Mouse (Mus musculus): ENCODE results near the gene Gm20604. TPM values are rescaled to one million over a fixed set of nuclear protein-coding genes. Genes with fewer than 3 reads are reported as not detected.

The Gm20604 gene
- total RNA-seq (2014; rRNA removed) = 29.7 and 35.1 TPM in 2 replicates
- 53.7 and 54.5 TPM in 2 replicates for polyA plus RNA-seq (2015; fragmentation: Nextera tagmentation; extraction: Ambion mirVana)

GRCm38 (mm10) chr12:102758403-102758756 lies at the start of gene Gm20604:
Gene Gm20604 (minus strand): TSS chr12:102758672.
- no peak for TF ChIP-seq CTCF (IDR thresholded peaks at IDR 0.05)
- Histone ChIP-seq H3K4me3 (ENCODE audit: low read depth, low read length) (peak within 1 kb of the TSS; percentile 85), H3K4me1 (ENCODE audit: insufficient read depth, low read length) (peaks cover 9% of the 10 kb centered on the region), H3K36me3 (ENCODE audit: insufficient read depth, low read length) (0 out of 2 replicates have a peak, but pooled peaks cover 3% of the 10 kb centered on the region), H3K4me2 (ENCODE audit: low read depth, low read length, poor library complexity, severe bottlenecking) (peak within 1 kb of the TSS; percentile 88), H3K9me3 (ENCODE audit: low read length) (no peaks in the 10 kb centered on the region), H3K9ac (replicated peaks; ENCODE audit: low read length, poor library complexity, severe bottlenecking) (peak within 1 kb of the TSS; percentile 75), H3K27ac (ENCODE audit: low read depth, low read length) (peak within 1 kb of the TSS; percentile 82), H3K27me3 (ENCODE audit: insufficient read depth, low read length) (no peaks in the 10 kb centered on the region)
- ATAC-seq (ENCODE audit: low FRiP score) = no peak
- peak; percentile 34 for DNase-seq (ENCODE audit: low spot score)
- under 1% methylated on average over 10 of the region's 10 CpGs for WGBS

DNA sequence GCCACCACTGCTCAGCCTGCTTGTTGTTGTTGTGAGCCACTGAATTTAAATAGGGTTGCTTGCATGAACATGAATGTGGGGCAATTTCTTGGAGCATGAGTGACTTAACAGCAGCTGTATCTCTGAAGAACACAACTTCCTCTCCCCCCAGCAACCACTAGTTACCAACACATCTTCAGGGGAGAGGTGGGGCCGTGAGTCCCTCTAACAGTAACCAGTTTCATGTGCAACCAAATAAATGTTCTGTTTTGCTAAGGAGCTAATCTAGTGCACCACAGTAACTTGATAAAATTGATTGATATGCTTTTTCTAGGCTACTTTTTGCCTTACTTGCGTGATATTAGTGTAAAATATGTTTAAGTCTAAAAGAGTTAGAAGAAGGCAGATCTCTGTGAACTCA lies 41.1 kb upstream of the Gm20604 start:
- Histone ChIP-seq H3K4me2 (ENCODE audit: low read depth, low read length, poor library complexity, severe bottlenecking) (no peak overlapping the region), H3K27ac (ENCODE audit: low read depth, low read length) (no peak overlapping the region), H3K4me1 (ENCODE audit: insufficient read depth, low read length) (no peaks in the 10 kb centered on the region), H3K4me3 (ENCODE audit: low read depth, low read length) (no peak overlapping the region), H3K27me3 (ENCODE audit: insufficient read depth, low read length) (no peaks in the 10 kb centered on the region), H3K36me3 (ENCODE audit: insufficient read depth, low read length) (peaks cover 5% of the 10 kb centered on the region; the same call in 1 of the 2 replicates), H3K9ac (replicated peaks; ENCODE audit: low read length, poor library complexity, severe bottlenecking) (no peak overlapping the region), H3K9me3 (ENCODE audit: low read length) (no peaks in the 10 kb centered on the region)
- 92% methylated on average over 2 of the region's 2 CpGs for WGBS
- ATAC-seq (ENCODE audit: low FRiP score) = no peak
- no peak for TF ChIP-seq CTCF (IDR thresholded peaks at IDR 0.05)
- no peak for DNase-seq (ENCODE audit: low spot score)

DNA sequence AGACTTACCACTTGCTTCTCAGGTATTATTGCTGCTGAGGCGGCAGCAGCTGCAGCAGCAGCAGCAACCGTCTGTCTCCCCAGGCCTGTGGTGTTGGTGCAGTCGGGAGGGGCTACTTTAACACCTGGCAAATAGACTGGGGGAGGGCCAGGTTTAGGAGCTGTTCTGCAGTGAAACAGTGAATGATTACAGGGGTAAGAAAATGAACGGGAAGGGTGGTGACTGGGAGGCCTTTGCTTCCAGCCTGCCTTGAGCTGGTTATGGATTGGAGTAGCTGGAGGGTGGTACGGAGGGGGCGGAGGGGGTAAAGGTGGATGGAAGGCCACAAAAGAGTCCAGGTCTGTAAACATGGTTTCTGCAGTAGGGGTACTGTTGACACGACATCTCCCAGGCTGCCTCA lies 29.5 kb upstream of the Gm20604 start:
- peaks cover 59% of the 10 kb centered on the region for H3K36me3 ChIP-seq (ENCODE audit: insufficient read depth, low read length)
- no peak overlapping the region for H3K4me2 ChIP-seq (ENCODE audit: low read depth, low read length, poor library complexity, severe bottlenecking)
- H3K9ac ChIP-seq (replicated peaks; ENCODE audit: low read length, poor library complexity, severe bottlenecking) = no peak overlapping the region
- WGBS = 92% methylated on average over 7 of the region's 7 CpGs
- DNase-seq (ENCODE audit: low spot score) (no peak), ATAC-seq (ENCODE audit: low FRiP score) (no peak)
- H3K9me3 ChIP-seq (ENCODE audit: low read length) = no peaks in the 10 kb centered on the region
- no peaks in the 10 kb centered on the region for H3K4me1 ChIP-seq (ENCODE audit: insufficient read depth, low read length)
- TF ChIP-seq CTCF (IDR thresholded peaks at IDR 0.05) = no peak
- H3K27ac ChIP-seq (ENCODE audit: low read depth, low read length) = no peak overlapping the region
- no peaks in the 10 kb centered on the region for H3K27me3 ChIP-seq (ENCODE audit: insufficient read depth, low read length)
- no peak overlapping the region for H3K4me3 ChIP-seq (ENCODE audit: low read depth, low read length)

- no peak for ATAC-seq (ENCODE audit: low FRiP score)
- H3K4me1 ChIP-seq (ENCODE audit: insufficient read depth, low read length) = no peaks in the 10 kb centered on the region
- H3K4me2 ChIP-seq (ENCODE audit: low read depth, low read length, poor library complexity, severe bottlenecking) = no peak overlapping the region
- H3K36me3 ChIP-seq (ENCODE audit: insufficient read depth, low read length) = peaks cover 42% of the 10 kb centered on the region
- WGBS = 82% methylated on average over 5 of the region's 5 CpGs
- H3K9ac ChIP-seq (replicated peaks; ENCODE audit: low read length, poor library complexity, severe bottlenecking) = no peak overlapping the region
- no peak for DNase-seq (ENCODE audit: low spot score)
- no peaks in the 10 kb centered on the region for H3K27me3 ChIP-seq (ENCODE audit: insufficient read depth, low read length)
- H3K4me3 ChIP-seq (ENCODE audit: low read depth, low read length) = no peak overlapping the region
- no peak overlapping the region for H3K27ac ChIP-seq (ENCODE audit: low read depth, low read length)
- no peak for TF ChIP-seq CTCF (IDR thresholded peaks at IDR 0.05)
- H3K9me3 ChIP-seq (ENCODE audit: low read length) = no peaks in the 10 kb centered on the region
Observed at GRCm38 (mm10) chr12:102785593-102785985, 27.1 kb upstream of the Gm20604 start.

DNA sequence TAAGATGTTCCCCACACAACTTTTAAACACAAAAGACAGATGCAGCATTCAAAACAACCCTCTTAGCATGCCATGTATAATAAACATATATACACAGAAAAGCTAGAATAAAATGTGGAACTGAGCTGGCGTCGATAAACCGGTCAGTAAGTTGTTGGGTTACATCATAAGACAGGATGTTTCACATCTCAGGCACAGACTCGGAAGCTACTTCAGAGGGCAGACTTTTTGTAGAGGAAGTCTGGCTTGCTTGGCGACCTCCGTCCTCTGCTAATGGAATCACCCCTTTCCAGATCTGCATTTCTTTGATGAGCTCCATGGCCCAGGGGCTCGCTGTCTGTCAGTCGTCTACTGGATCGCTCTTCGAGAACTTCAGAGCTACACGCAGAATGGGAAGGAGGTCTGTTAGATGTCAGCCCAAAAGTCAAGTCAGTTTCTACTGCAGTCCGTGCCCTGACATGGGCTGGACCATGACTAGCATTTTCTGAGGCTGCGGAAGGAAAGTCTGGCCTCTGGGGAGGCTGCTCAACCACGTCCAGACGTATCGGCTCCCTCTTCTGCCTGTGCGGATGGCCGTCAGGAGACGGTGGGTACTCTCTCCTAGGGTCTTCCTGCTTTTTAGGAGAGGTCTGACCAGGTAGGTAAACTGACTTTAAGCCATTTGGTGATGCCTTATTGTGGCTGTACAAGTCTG lies 26.6 kb upstream of the Gm20604 start:
- ATAC-seq (ENCODE audit: low FRiP score) = no peak

GRCm38 (mm10) chr12:102782841-102783240 lies 24.4 kb upstream of the Gm20604 start:
- Histone ChIP-seq H3K9me3 (ENCODE audit: low read length) (no peaks in the 10 kb centered on the region), H3K27me3 (ENCODE audit: insufficient read depth, low read length) (no peaks in the 10 kb centered on the region), H3K4me3 (ENCODE audit: low read depth, low read length) (no peak overlapping the region), H3K9ac (replicated peaks; ENCODE audit: low read length, poor library complexity, severe bottlenecking) (no peak overlapping the region), H3K4me2 (ENCODE audit: low read depth, low read length, poor library complexity, severe bottlenecking) (no peak overlapping the region), H3K27ac (ENCODE audit: low read depth, low read length) (no peak overlapping the region), H3K4me1 (ENCODE audit: insufficient read depth, low read length) (no peaks in the 10 kb centered on the region), H3K36me3 (ENCODE audit: insufficient read depth, low read length) (peaks cover 26% of the 10 kb centered on the region)
- DNase-seq (ENCODE audit: low spot score) (no peak), ATAC-seq (ENCODE audit: low FRiP score) (no peak)
- TF ChIP-seq CTCF (IDR thresholded peaks at IDR 0.05) = no peak
- WGBS = 90% methylated on average over 5 of the region's 5 CpGs

More for the DNA sequence above, 26.6 kb upstream of the Gm20604 start:
- H3K27me3 ChIP-seq (ENCODE audit: insufficient read depth, low read length) = no peaks in the 10 kb centered on the region
- TF ChIP-seq CTCF (IDR thresholded peaks at IDR 0.05) = no peak
- no peaks in the 10 kb centered on the region for H3K9me3 ChIP-seq (ENCODE audit: low read length)
- H3K9ac ChIP-seq (replicated peaks; ENCODE audit: low read length, poor library complexity, severe bottlenecking) = no peak overlapping the region
- H3K4me3 ChIP-seq (ENCODE audit: low read depth, low read length) = no peak overlapping the region
- WGBS = 88% methylated on average over 19 of the region's 19 CpGs
- DNase-seq (ENCODE audit: low spot score) = no peak
- H3K4me1 ChIP-seq (ENCODE audit: insufficient read depth, low read length) = no peaks in the 10 kb centered on the region
- peaks cover 37% of the 10 kb centered on the region for H3K36me3 ChIP-seq (ENCODE audit: insufficient read depth, low read length)
- no peak overlapping the region for H3K27ac ChIP-seq (ENCODE audit: low read depth, low read length)
- H3K4me2 ChIP-seq (ENCODE audit: low read depth, low read length, poor library complexity, severe bottlenecking) = no peak overlapping the region

Data from midbrain, postnatal 0 days (tissue).